Mouse (Mus musculus): Measurements from ENCODE around the gene Ticrr.

Ticrr gene

GRCm38 (mm10) chr7:79659578-79660290, at the start of gene Ticrr:
Gene Ticrr, plus strand, starts transcription at chr7:79660196.
- DNase-seq (ENCODE audit: low read depth), result peak; percentile 99

GRCm38 (mm10) chr7:79611901-79612300, 48.1 kb upstream of the Ticrr start:
- no peak for DNase-seq (ENCODE audit: low read depth)

- peak; percentile 70 for DNase-seq (ENCODE audit: low read depth)
Observed at GRCm38 (mm10) chr7:79612783-79613182, 47.2 kb upstream of the Ticrr start.

GRCm38 (mm10) chr7:79613314-79613713, 46.7 kb upstream of the Ticrr start:
- DNase-seq (ENCODE audit: low read depth), result no peak

- DNase-seq (ENCODE audit: low read depth), result no peak
Observed at GRCm38 (mm10) chr7:79615008-79615407, 45.0 kb upstream of the Ticrr start.

- DNase-seq (ENCODE audit: low read depth), result no peak
Observed at GRCm38 (mm10) chr7:79615941-79616340, 44.1 kb upstream of the Ticrr start.

GRCm38 (mm10) chr7:79617418-79617817, 42.6 kb upstream of the Ticrr start, which contains the start of gene Rhcg:
Gene Rhcg, minus strand, starts transcription at chr7:79617657.
- no peak for DNase-seq (ENCODE audit: low read depth)

- no peak for DNase-seq (ENCODE audit: low read depth)
Observed at GRCm38 (mm10) chr7:79619493-79619892, 40.5 kb upstream of the Ticrr start.

GRCm38 (mm10) chr7:79623086-79623485, 36.9 kb upstream of the Ticrr start:
- no peak for DNase-seq (ENCODE audit: low read depth)

- no peak for DNase-seq (ENCODE audit: low read depth)
Observed at GRCm38 (mm10) chr7:79626170-79626569, 33.8 kb upstream of the Ticrr start.

GRCm38 (mm10) chr7:79628271-79628913, 31.6 kb upstream of the Ticrr start:
- no peak for DNase-seq (ENCODE audit: low read depth)

GRCm38 (mm10) chr7:79631773-79632348, 28.1 kb upstream of the Ticrr start:
- DNase-seq (ENCODE audit: low read depth), result no peak

GRCm38 (mm10) chr7:79647233-79647632, 12.8 kb upstream of the Ticrr start:
- DNase-seq (ENCODE audit: low read depth), result no peak

- peak; percentile 61 for DNase-seq (ENCODE audit: low read depth)
Observed at GRCm38 (mm10) chr7:79649005-79649404, 11.0 kb upstream of the Ticrr start.

GRCm38 (mm10) chr7:79654185-79654584, 5.8 kb upstream of the Ticrr start:
- no peak for DNase-seq (ENCODE audit: low read depth)

- DNase-seq (ENCODE audit: low read depth), result no peak
Observed at GRCm38 (mm10) chr7:79654586-79654985, 5.4 kb upstream of the Ticrr start.

GRCm38 (mm10) chr7:79660291-79661150, 525 bp downstream of the Ticrr start:
- DNase-seq (ENCODE audit: low read depth), result no peak

- peak; percentile 41 for DNase-seq (ENCODE audit: low read depth)
Observed at GRCm38 (mm10) chr7:79661253-79661890, 1.4 kb downstream of the Ticrr start.

- no peak for DNase-seq (ENCODE audit: low read depth)
Observed at GRCm38 (mm10) chr7:79666690-79667089, 6.7 kb downstream of the Ticrr start.

GRCm38 (mm10) chr7:79670900-79671604, 11.1 kb downstream of the Ticrr start:
- DNase-seq (ENCODE audit: low read depth), result no peak

GRCm38 (mm10) chr7:79679186-79679585, 19.2 kb downstream of the Ticrr start:
- DNase-seq (ENCODE audit: low read depth), result peak; percentile 37

Measured in induced T-regulatory cell, adult 2 months (primary cell).